Mouse (Mus musculus) heart, postnatal 0 days (tissue): ENCODE results near the gene Ralgps2. TPM values are rescaled to one million over a fixed set of nuclear protein-coding genes. Genes with fewer than 3 reads are reported as not detected.

Experiments used
- ATAC-seq: fragments of 200-750 bp; cut with Nextera tagmentation; 2 replicates; pipeline ENCODE4 v1.8.0; 2017; ENCODE audit warnings: low read depth, moderate number of reproducible peaks, moderate library complexity; ENCODE audit not compliant: insufficient read depth
- DNase-seq: peaks from one replicate; pipeline ENCODE4 v3.0.0-alpha.2; 2016; ENCODE audit warnings: low spot score
- H3K27ac ChIP-seq: fragments of 300-500 bp; sonication (generic); 2 replicates; pipeline ENCODE4 v1.5.1; 2014; ENCODE audit warnings: low read depth, mild to moderate bottlenecking
- H3K27me3 ChIP-seq: fragments of 300-500 bp; sonication (generic); 2 replicates; pipeline ENCODE4 v1.6.1; 2014; ENCODE audit warnings: low read length, mixed read lengths; ENCODE audit not compliant: control insufficient read depth, insufficient read depth
- H3K36me3 ChIP-seq: fragments of 300-500 bp; sonication (generic); replicated peaks from 2 replicates; pipeline ENCODE4 v1.6.1; 2014; ENCODE audit warnings: low read length, mixed read lengths; ENCODE audit not compliant: control insufficient read depth, insufficient read depth
- H3K4me1 ChIP-seq: fragments of 300-500 bp; sonication (generic); 2 replicates; pipeline ENCODE4 v1.6.1; 2014; ENCODE audit warnings: antibody characterized with exemption; ENCODE audit not compliant: control insufficient read depth, insufficient read depth
- H3K4me2 ChIP-seq: fragments of 300-500 bp; sonication (generic); 2 replicates; pipeline ENCODE4 v1.6.1; 2014; ENCODE audit warnings: low read depth, mild to moderate bottlenecking, low read length, moderate library complexity
- H3K4me3 ChIP-seq: fragments of 300-500 bp; sonication (generic); 2 replicates; pipeline ENCODE4 v1.5.1; 2014; ENCODE audit warnings: low read depth, low read length
- H3K9ac ChIP-seq: fragments of 300-500 bp; sonication (generic); replicated peaks from 2 replicates; pipeline ENCODE4 v1.6.1; 2014; ENCODE audit warnings: low read depth, low read length, mixed read lengths
- H3K9me3 ChIP-seq: fragments of 300-500 bp; sonication (generic); replicated peaks from 2 replicates; pipeline ENCODE4 v1.6.1; 2016; ENCODE audit warnings: low read length; ENCODE audit not compliant: control insufficient read depth
- CTCF ChIP-seq: IDR thresholded peaks from 2 replicates; pipeline ENCODE4 v1.5.1; 2016; ENCODE audit warnings: antibody characterized with exemption, control low read depth, low read depth
- EP300 ChIP-seq: IDR thresholded peaks from 2 replicates; pipeline ENCODE4 v1.6.1; 2016; ENCODE audit warnings: antibody characterized with exemption, low read depth
- WGBS: fragments of 180-500 bp; shearing (Covaris S2); extraction: QIAGEN DNeasy Blood & Tissue Kit; methylation state at CpG from one replicate; pipeline ENCODE4 v1.1.7; 2014; 5-methylcytosine and 5-hydroxymethylcytosine counted together
- polyA plus RNA-seq: library from polyadenylated mRNA; unstranded; fragments of >200 nt; fragmentation: Nextera tagmentation; extraction: Ambion mirVana; gene quantifications from 2 replicates; pipeline ENCODE4 v1.2.1, GENCODE M21; 2015
- total RNA-seq: library from RNA; depleted of rRNA; stranded (reverse); fragments of >200 nt; gene quantifications from 2 replicates; pipeline ENCODE4 v1.2.3, GENCODE M21; 2014; ENCODE audit warnings: low replicate concordance

Ralgps2 gene
- total and polyA plus RNA-seq, 2 experiments from 2014 or later, result 24.5 to 34.3 TPM

DNA sequence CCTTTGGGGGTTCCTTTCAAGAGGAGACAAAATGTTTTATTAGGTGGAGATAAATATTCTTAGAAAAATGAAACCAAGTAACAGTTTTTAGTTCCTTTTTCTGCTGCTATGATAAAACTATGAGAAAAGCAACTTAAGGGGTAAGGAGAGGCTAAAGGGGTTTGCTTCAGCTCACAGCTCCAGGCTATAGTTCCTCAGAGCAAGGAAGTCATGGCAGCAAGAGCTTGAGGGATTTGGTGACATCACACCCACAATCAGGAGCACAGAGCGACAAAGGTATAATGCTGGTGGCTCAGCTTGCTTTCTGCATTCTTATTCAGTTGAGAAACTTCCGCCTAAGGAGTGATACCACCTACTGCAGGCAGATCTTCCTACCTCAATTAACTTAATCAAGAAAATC, 80.3 kb downstream of the Ralgps2 start:
- Histone ChIP-seq H3K9ac (no peak overlapping the region), H3K27me3 (no peaks in the 10 kb centered on the region), H3K4me1 (peaks cover 9% of the 10 kb centered on the region; the same call in 1 of the 2 replicates), H3K27ac (no peak overlapping the region), H3K4me3 (no peak overlapping the region), H3K36me3 (no peaks in the 10 kb centered on the region), H3K9me3 (no peaks in the 10 kb centered on the region), H3K4me2 (no peak overlapping the region)
- no peak for DNase-seq
- no peak for ATAC-seq
- 87% methylated on average over 2 of the region's 2 CpGs for WGBS
- TF ChIP-seq EP300 (no peak), CTCF (no peak)

GRCm38 (mm10) chr1:156856666-156857065, 82.8 kb downstream of the Ralgps2 start:
- Histone ChIP-seq H3K4me1 (no peaks in the 10 kb centered on the region), H3K4me3 (no peak overlapping the region), H3K27me3 (no peaks in the 10 kb centered on the region), H3K36me3 (no peaks in the 10 kb centered on the region), H3K9ac (no peak overlapping the region), H3K27ac (no peak overlapping the region), H3K4me2 (no peak overlapping the region), H3K9me3 (no peaks in the 10 kb centered on the region)
- DNase-seq, result no peak
- ATAC-seq, result no peak
- 86% methylated on average over 2 of the region's 2 CpGs for whole genome bisulfite sequencing
- TF ChIP-seq EP300 (no peak), CTCF (no peak)

- no peak for DNase-seq
- H3K9ac ChIP-seq, result no peak overlapping the region
- no peaks in the 10 kb centered on the region for H3K9me3 ChIP-seq
- H3K4me2 ChIP-seq, result no peak overlapping the region
- H3K4me1 ChIP-seq, result no peaks in the 10 kb centered on the region
- no peak for TF ChIP-seq CTCF
- TF ChIP-seq EP300, result no peak
- WGBS, result 79% methylated on average over 4 of the region's 4 CpGs
- no peak overlapping the region for H3K27ac ChIP-seq
- no peak overlapping the region for H3K4me3 ChIP-seq
- H3K36me3 ChIP-seq, result no peaks in the 10 kb centered on the region
- ATAC-seq, result no peak
- H3K27me3 ChIP-seq, result no peaks in the 10 kb centered on the region
Observed at GRCm38 (mm10) chr1:156854558-156854957, 84.9 kb downstream of the Ralgps2 start.

- DNase-seq (no peak), ATAC-seq (no peak)
- Histone ChIP-seq H3K4me1 (no peaks in the 10 kb centered on the region), H3K4me2 (no peak overlapping the region), H3K27ac (no peak overlapping the region), H3K9ac (no peak overlapping the region), H3K4me3 (no peak overlapping the region), H3K36me3 (no peaks in the 10 kb centered on the region), H3K27me3 (no peaks in the 10 kb centered on the region), H3K9me3 (no peaks in the 10 kb centered on the region)
- TF ChIP-seq EP300 (no peak), CTCF (no peak)
- WGBS, result 82% methylated on average over 5 of the region's 5 CpGs
Observed at GRCm38 (mm10) chr1:156852872-156853271, 86.6 kb downstream of the Ralgps2 start.

DNA sequence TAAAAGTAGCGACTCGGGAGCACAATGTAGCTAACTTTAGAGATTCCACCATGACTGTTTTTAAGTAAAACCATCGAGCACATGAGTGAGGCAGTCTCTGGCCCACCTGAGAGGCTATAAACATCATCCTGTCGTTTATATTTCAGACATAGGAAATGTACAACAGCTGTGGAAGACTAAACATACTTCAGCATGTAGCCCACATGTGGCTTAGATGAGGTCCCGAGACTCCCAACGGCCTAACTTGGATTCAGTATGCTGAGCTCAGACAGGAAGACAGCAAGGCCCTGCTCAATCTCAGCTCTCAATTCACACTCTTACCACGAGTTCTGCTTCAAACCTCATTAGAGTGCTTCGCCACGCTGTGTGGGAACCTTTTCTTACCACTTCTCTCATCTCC, 87.0 kb downstream of the Ralgps2 start:
- WGBS, result 71% methylated on average over 9 of the region's 9 CpGs
- TF ChIP-seq EP300 (no peak), CTCF (no peak)
- H3K4me2 ChIP-seq, result no peak overlapping the region
- DNase-seq (no peak), ATAC-seq (no peak)
- H3K27ac ChIP-seq, result no peak overlapping the region
- no peak overlapping the region for H3K4me3 ChIP-seq
- H3K9me3 ChIP-seq, result no peaks in the 10 kb centered on the region
- no peaks in the 10 kb centered on the region for H3K27me3 ChIP-seq
- no peaks in the 10 kb centered on the region for H3K4me1 ChIP-seq
- no peaks in the 10 kb centered on the region for H3K36me3 ChIP-seq
- no peak overlapping the region for H3K9ac ChIP-seq

GRCm38 (mm10) chr1:156847098-156847497, 92.3 kb downstream of the Ralgps2 start:
- H3K27me3 ChIP-seq, result no peaks in the 10 kb centered on the region
- no peak for TF ChIP-seq EP300
- TF ChIP-seq CTCF, result no peak
- no peak overlapping the region for H3K4me3 ChIP-seq
- DNase-seq, result no peak
- ATAC-seq, result no peak
- no peaks in the 10 kb centered on the region for H3K36me3 ChIP-seq
- H3K9ac ChIP-seq, result no peak overlapping the region
- H3K27ac ChIP-seq, result no peak overlapping the region
- 0 out of 2 replicates have a peak, but pooled peaks cover 3% of the 10 kb centered on the region for H3K4me1 ChIP-seq
- no peaks in the 10 kb centered on the region for H3K9me3 ChIP-seq
- no peak overlapping the region for H3K4me2 ChIP-seq
- WGBS, result 62% methylated on average over 4 of the region's 4 CpGs
